Mouse (Mus musculus) MEL (cell line): Measurements from ENCODE around the gene Fam228a.

Source experiments
- CTCF ChIP-seq, 3 experiments: IDR thresholded peaks in 2 of 3; conservative IDR thresholded peaks in 1 of 3; 2 replicates each; pipeline ENCODE4 v1.5.1; 2011 to 2012; ENCODE audit warnings: low read length in 3 of 3, low read depth in 2 of 3, mild to moderate bottlenecking in 2 of 3, improper control_type of control experiment in 1 of 3, inconsistent platforms in 1 of 3, mixed read lengths in 1 of 3, moderate library complexity in 1 of 3; ENCODE audit not compliant: control insufficient read depth in 1 of 3, insufficient read depth in 1 of 3, poor library complexity in 1 of 3, severe bottlenecking in 1 of 3
- EP300 ChIP-seq, 2 experiments: IDR thresholded peaks; 2 replicates each; pipeline ENCODE4 v1.6.1; 2011; ENCODE audit warnings: improper control_type of control experiment in 2 of 2, low read length in 2 of 2, low read depth in 1 of 2, mild to moderate bottlenecking in 1 of 2
- GABPA ChIP-seq: IDR thresholded peaks from 2 replicates; pipeline ENCODE4 v1.6.1; 2012; ENCODE audit warnings: low read depth, mild to moderate bottlenecking, inconsistent platforms, low read length, improper control_type of control experiment, moderate library complexity
- GATA1 ChIP-seq: IDR thresholded peaks from 2 replicates; pipeline ENCODE4 v1.6.1; 2011; ENCODE audit warnings: low read depth, low read length, improper control_type of control experiment
- JUND ChIP-seq: IDR thresholded peaks from 2 replicates; pipeline ENCODE4 v1.6.1; 2011; ENCODE audit warnings: low read depth, mild to moderate bottlenecking, improper control_type of control experiment, low read length
- KAT2A ChIP-seq: conservative IDR thresholded peaks from 2 replicates; pipeline ENCODE4 v1.6.1; 2012; ENCODE audit warnings: low read depth, low read length, improper control_type of control experiment, inconsistent platforms
- MAZ ChIP-seq: IDR thresholded peaks from 2 replicates; pipeline ENCODE4 v1.6.1; 2012; ENCODE audit warnings: low read depth, mild to moderate bottlenecking, inconsistent platforms, low read length, improper control_type of control experiment
- POLR2A ChIP-seq, 2 experiments: IDR thresholded peaks; 2 replicates each; pipeline ENCODE4 v1.6.1; 2011 to 2012; ENCODE audit warnings: low read length in 2 of 2, mild to moderate bottlenecking in 2 of 2, control low read depth in 1 of 2, improper control_type of control experiment in 1 of 2, low read depth in 1 of 2, moderate library complexity in 1 of 2; ENCODE audit not compliant: control insufficient read depth in 1 of 2, insufficient read depth in 1 of 2, poor library complexity in 1 of 2
- SIN3A ChIP-seq: IDR thresholded peaks from 2 replicates; pipeline ENCODE4 v1.6.1; 2012; ENCODE audit warnings: low read length, improper control_type of control experiment, inconsistent platforms
- TCF12 ChIP-seq: IDR thresholded peaks from 2 replicates; pipeline ENCODE4 v1.6.1; 2014; ENCODE audit warnings: low read depth, mild to moderate bottlenecking, inconsistent platforms, low read length, improper control_type of control experiment, moderate library complexity
- UBTF ChIP-seq: IDR thresholded peaks from 2 replicates; pipeline ENCODE4 v1.6.1; 2012; ENCODE audit warnings: low read depth, mild to moderate bottlenecking, inconsistent platforms, low read length, improper control_type of control experiment, moderate library complexity, borderline replicate concordance; ENCODE audit not compliant: insufficient read depth
- USF1 ChIP-seq: IDR thresholded peaks from 2 replicates; pipeline ENCODE4 v1.6.1; 2014; ENCODE audit warnings: low read depth, mild to moderate bottlenecking, inconsistent platforms, low read length, improper control_type of control experiment, moderate library complexity
- ZKSCAN1 ChIP-seq: IDR thresholded peaks from 2 replicates; pipeline ENCODE4 v1.6.1; 2012; ENCODE audit warnings: low read depth, mild to moderate bottlenecking, inconsistent platforms, low read length, improper control_type of control experiment, moderate library complexity

GRCm38 (mm10) chr12:4689341-4689740 lies 48.9 kb downstream of the Fam228a start:
- TF ChIP-seq POLR2A (IDR thresholded peaks at IDR 0.05; ENCODE audit: control insufficient read depth in 1 of 2, insufficient read depth in 1 of 2, low read depth in 1 of 2, low read length in 2 of 2, poor library complexity in 1 of 2) (no peak), CTCF (IDR thresholded peaks at IDR 0.05 in 2 of 3, conservative IDR thresholded peaks at IDR 0.05 in 1 of 3; ENCODE audit: control insufficient read depth in 1 of 3, insufficient read depth in 1 of 3, low read depth in 2 of 3, low read length in 3 of 3, poor library complexity in 1 of 3, severe bottlenecking in 1 of 3) (no peak), JUND (no peak), GATA1 (no peak), MAZ (no peak), KAT2A (no peak), TCF12 (no peak), USF1 (no peak), EP300 (IDR thresholded peaks at IDR 0.05; ENCODE audit: low read depth in 1 of 2, low read length in 2 of 2) (no peak), UBTF (no peak), ZKSCAN1 (no peak), GABPA (no peak), SIN3A (no peak)
